Mouse (Mus musculus): ENCODE results near the gene Hoxc6. TPM values are rescaled to one million over a fixed set of nuclear protein-coding genes. Genes with fewer than 3 reads are reported as not detected.

Hoxc6 gene
- polyA plus RNA-seq, 1 experiment from 2014 or later, result 1.3 TPM

- DNase-seq (ENCODE audit: low spot score) (no peak), ATAC-seq (replicated peaks; ENCODE audit: low FRiP score) (no peak)
- Histone ChIP-seq H3K4me2 (peak overlapping the region; percentile 3; the same call in 1 of the 2 replicates), H3K4me3 (ENCODE audit: low read depth, low read length) (no peak overlapping the region), H3K27ac (ENCODE audit: low read depth, low read length) (no peak overlapping the region), H3K27me3 (replicated peaks; ENCODE audit: control insufficient read depth, insufficient read depth, low read length) (peaks cover 99% of the 10 kb centered on the region), H3K9ac (ENCODE audit: low read depth, low read length) (no peak overlapping the region), H3K9me3 (ENCODE audit: control insufficient read depth, low read length) (no peaks in the 10 kb centered on the region), H3K4me1 (replicated peaks; ENCODE audit: control insufficient read depth, insufficient read depth, low read length) (peaks cover 7% of the 10 kb centered on the region; the same call in 1 of the 2 replicates), H3K36me3 (ENCODE audit: control insufficient read depth, insufficient read depth, low read length) (no peaks in the 10 kb centered on the region)
- WGBS, result 5% methylated on average over 24 of the region's 24 CpGs
Observed at GRCm38 (mm10) chr15:103000501-103000901, 2.4 kb downstream of the Hoxc6 start.

GRCm38 (mm10) chr15:103001370-103001769 is 3.3 kb downstream of the Hoxc6 start:
- Histone ChIP-seq H3K27ac (ENCODE audit: low read depth, low read length) (no peak overlapping the region), H3K9me3 (ENCODE audit: control insufficient read depth, low read length) (no peaks in the 10 kb centered on the region)

GRCm38 (mm10) chr15:103002156-103002555 is 4.1 kb downstream of the Hoxc6 start:
- Histone ChIP-seq H3K27ac (ENCODE audit: low read depth, low read length) (no peak overlapping the region), H3K4me2 (no peak overlapping the region), H3K9me3 (ENCODE audit: control insufficient read depth, low read length) (no peaks in the 10 kb centered on the region), H3K27me3 (replicated peaks; ENCODE audit: control insufficient read depth, insufficient read depth, low read length) (peaks cover 100% of the 10 kb centered on the region), H3K4me1 (replicated peaks; ENCODE audit: control insufficient read depth, insufficient read depth, low read length) (peaks cover 7% of the 10 kb centered on the region; the same call in 1 of the 2 replicates), H3K9ac (ENCODE audit: low read depth, low read length) (no peak overlapping the region), H3K36me3 (ENCODE audit: control insufficient read depth, insufficient read depth, low read length) (no peaks in the 10 kb centered on the region), H3K4me3 (ENCODE audit: low read depth, low read length) (no peak overlapping the region)
- no peak for DNase-seq (ENCODE audit: low spot score)
- ATAC-seq (replicated peaks; ENCODE audit: low FRiP score), result no peak
- WGBS, result 12% methylated on average over 4 of the region's 4 CpGs

More at GRCm38 (mm10) chr15:103001370-103001769, 3.3 kb downstream of the Hoxc6 start:
- no peak for DNase-seq (ENCODE audit: low spot score)
- Histone ChIP-seq H3K4me1 (replicated peaks; ENCODE audit: control insufficient read depth, insufficient read depth, low read length) (peaks cover 7% of the 10 kb centered on the region; the same call in 1 of the 2 replicates), H3K4me2 (no peak overlapping the region), H3K4me3 (ENCODE audit: low read depth, low read length) (no peak overlapping the region), H3K27me3 (replicated peaks; ENCODE audit: control insufficient read depth, insufficient read depth, low read length) (peaks cover 99% of the 10 kb centered on the region), H3K36me3 (ENCODE audit: control insufficient read depth, insufficient read depth, low read length) (no peaks in the 10 kb centered on the region), H3K9ac (ENCODE audit: low read depth, low read length) (no peak overlapping the region)
- no peak for ATAC-seq (replicated peaks; ENCODE audit: low FRiP score)
- WGBS, result 37% methylated on average over 2 of the region's 2 CpGs

GRCm38 (mm10) chr15:103002821-103003448 is 4.9 kb downstream of the Hoxc6 start:
- H3K9me3 ChIP-seq (ENCODE audit: control insufficient read depth, low read length), result no peaks in the 10 kb centered on the region
- no peak for DNase-seq (ENCODE audit: low spot score)
- 9% methylated on average over 13 of the region's 13 CpGs for WGBS
- peaks cover 7% of the 10 kb centered on the region; the same call in 1 of the 2 replicates for H3K4me1 ChIP-seq (replicated peaks; ENCODE audit: control insufficient read depth, insufficient read depth, low read length)
- peaks cover 100% of the 10 kb centered on the region for H3K27me3 ChIP-seq (replicated peaks; ENCODE audit: control insufficient read depth, insufficient read depth, low read length)
- H3K36me3 ChIP-seq (ENCODE audit: control insufficient read depth, insufficient read depth, low read length), result no peaks in the 10 kb centered on the region
- no peak for ATAC-seq (replicated peaks; ENCODE audit: low FRiP score)
- no peak overlapping the region for H3K9ac ChIP-seq (ENCODE audit: low read depth, low read length)
- H3K4me3 ChIP-seq (ENCODE audit: low read depth, low read length), result no peak overlapping the region
- H3K4me2 ChIP-seq, result no peak overlapping the region
- H3K27ac ChIP-seq (ENCODE audit: low read depth, low read length), result no peak overlapping the region

GRCm38 (mm10) chr15:103005308-103005707 is 7.3 kb downstream of the Hoxc6 start:
- Histone ChIP-seq H3K9me3 (ENCODE audit: control insufficient read depth, low read length) (no peaks in the 10 kb centered on the region), H3K4me2 (no peak overlapping the region), H3K4me3 (ENCODE audit: low read depth, low read length) (no peak overlapping the region), H3K9ac (ENCODE audit: low read depth, low read length) (no peak overlapping the region), H3K4me1 (replicated peaks; ENCODE audit: control insufficient read depth, insufficient read depth, low read length) (no peaks in the 10 kb centered on the region; the same call in 1 of the 2 replicates), H3K36me3 (ENCODE audit: control insufficient read depth, insufficient read depth, low read length) (no peaks in the 10 kb centered on the region), H3K27me3 (replicated peaks; ENCODE audit: control insufficient read depth, insufficient read depth, low read length) (peaks cover 100% of the 10 kb centered on the region), H3K27ac (ENCODE audit: low read depth, low read length) (no peak overlapping the region)
- ATAC-seq (replicated peaks; ENCODE audit: low FRiP score), result no peak
- no peak for DNase-seq (ENCODE audit: low spot score)
- WGBS, result 1% methylated on average over 17 of the region's 17 CpGs

GRCm38 (mm10) chr15:103005797-103006196 is 7.7 kb downstream of the Hoxc6 start:
- peaks cover 100% of the 10 kb centered on the region for H3K27me3 ChIP-seq (replicated peaks; ENCODE audit: control insufficient read depth, insufficient read depth, low read length)
- no peak overlapping the region for H3K4me2 ChIP-seq
- H3K36me3 ChIP-seq (ENCODE audit: control insufficient read depth, insufficient read depth, low read length), result no peaks in the 10 kb centered on the region
- H3K4me1 ChIP-seq (replicated peaks; ENCODE audit: control insufficient read depth, insufficient read depth, low read length), result no peaks in the 10 kb centered on the region
- DNase-seq (ENCODE audit: low spot score), result no peak
- H3K9me3 ChIP-seq (ENCODE audit: control insufficient read depth, low read length), result no peaks in the 10 kb centered on the region
- H3K27ac ChIP-seq (ENCODE audit: low read depth, low read length), result no peak overlapping the region
- ATAC-seq (replicated peaks; ENCODE audit: low FRiP score), result no peak
- no peak overlapping the region for H3K4me3 ChIP-seq (ENCODE audit: low read depth, low read length)
- 10% methylated on average over 5 of the region's 5 CpGs for WGBS
- H3K9ac ChIP-seq (ENCODE audit: low read depth, low read length), result no peak overlapping the region

- no peaks in the 10 kb centered on the region for H3K9me3 ChIP-seq (ENCODE audit: control insufficient read depth, low read length)
- no peaks in the 10 kb centered on the region for H3K4me1 ChIP-seq (replicated peaks; ENCODE audit: control insufficient read depth, insufficient read depth, low read length)
- DNase-seq (ENCODE audit: low spot score) (no peak), ATAC-seq (replicated peaks; ENCODE audit: low FRiP score) (no peak)
- H3K27ac ChIP-seq (ENCODE audit: low read depth, low read length), result no peak overlapping the region
- H3K27me3 ChIP-seq (replicated peaks; ENCODE audit: control insufficient read depth, insufficient read depth, low read length), result peaks cover 100% of the 10 kb centered on the region
- no peak overlapping the region for H3K4me2 ChIP-seq
- WGBS, result 17% methylated on average over 1 of the region's 1 CpGs
- no peaks in the 10 kb centered on the region for H3K36me3 ChIP-seq (ENCODE audit: control insufficient read depth, insufficient read depth, low read length)
- H3K9ac ChIP-seq (ENCODE audit: low read depth, low read length), result no peak overlapping the region
- no peak overlapping the region for H3K4me3 ChIP-seq (ENCODE audit: low read depth, low read length)
Observed at GRCm38 (mm10) chr15:103006326-103006725, 8.3 kb downstream of the Hoxc6 start.

GRCm38 (mm10) chr15:103009265-103010111 is 11.4 kb downstream of the Hoxc6 start:
- Histone ChIP-seq H3K9me3 (ENCODE audit: control insufficient read depth, low read length) (no peaks in the 10 kb centered on the region), H3K4me2 (peak overlapping the region; percentile 35), H3K4me1 (replicated peaks; ENCODE audit: control insufficient read depth, insufficient read depth, low read length) (no peaks in the 10 kb centered on the region), H3K36me3 (ENCODE audit: control insufficient read depth, insufficient read depth, low read length) (no peaks in the 10 kb centered on the region), H3K27ac (ENCODE audit: low read depth, low read length) (no peak overlapping the region), H3K27me3 (replicated peaks; ENCODE audit: control insufficient read depth, insufficient read depth, low read length) (peaks cover 99% of the 10 kb centered on the region), H3K9ac (ENCODE audit: low read depth, low read length) (no peak overlapping the region), H3K4me3 (ENCODE audit: low read depth, low read length) (peak overlapping the region; percentile 28; the same call in 1 of the 2 replicates)
- ATAC-seq (replicated peaks; ENCODE audit: low FRiP score) (no peak), DNase-seq (ENCODE audit: low spot score) (no peak)
- WGBS, result 2% methylated on average over 27 of the region's 27 CpGs
